Mouse (Mus musculus) liver, adult 2 months (tissue): Measurements from ENCODE around the gene Zfp341. TPM values are rescaled to one million over a fixed set of nuclear protein-coding genes. Genes with fewer than 3 reads are reported as not detected.
A peak's percentile ranks its signal among the peaks of the same experiment; 100 is the strongest.

ENCODE experiments used
- DNase-seq: peaks from one replicate; pipeline ENCODE4 v3.0.0-alpha.2; 2011; ENCODE audit warnings: low read depth, low spot score; ENCODE audit errors: extremely low read depth
- H3K27ac ChIP-seq: fragments of 200-500 bp; replicated peaks from 2 replicates; pipeline ENCODE4 v1.5.1; 2012; ENCODE audit warnings: low read depth, mild to moderate bottlenecking, control low read depth, inconsistent platforms, low read length; ENCODE audit not compliant: insufficient read depth
- H3K27me3 ChIP-seq: fragments of 200-500 bp; 2 replicates; pipeline ENCODE4 v1.6.1; 2012; ENCODE audit warnings: mild to moderate bottlenecking, moderate library complexity, low read length, inconsistent platforms; ENCODE audit not compliant: control insufficient read depth, insufficient read depth
- H3K36me3 ChIP-seq: fragments of 200-500 bp; 2 replicates; pipeline ENCODE4 v1.6.1; 2012; ENCODE audit warnings: low read length, inconsistent platforms; ENCODE audit not compliant: control insufficient read depth, insufficient read depth
- H3K4me1 ChIP-seq: fragments of 200-500 bp; 2 replicates; pipeline ENCODE4 v1.6.1; 2011; ENCODE audit warnings: low read length; ENCODE audit not compliant: control insufficient read depth, insufficient read depth
- H3K4me3 ChIP-seq: fragments of 200-500 bp; 2 replicates; pipeline ENCODE4 v1.5.1; 2011; ENCODE audit warnings: low read depth, mild to moderate bottlenecking, control low read depth, low read length, moderate library complexity; ENCODE audit not compliant: insufficient read depth
- H3K79me2 ChIP-seq: fragments of 200-500 bp; 2 replicates; pipeline ENCODE4 v1.6.1; 2012; ENCODE audit warnings: inconsistent platforms, mild to moderate bottlenecking, low read length, moderate library complexity; ENCODE audit not compliant: control insufficient read depth, insufficient read depth
- H3K9ac ChIP-seq: fragments of 200-500 bp; 2 replicates; pipeline ENCODE4 v1.6.1; 2012; ENCODE audit warnings: low read depth, mild to moderate bottlenecking, control low read depth, inconsistent platforms, low read length
- CTCF ChIP-seq: fragments of 200-500 bp; IDR thresholded peaks from 2 replicates; pipeline ENCODE4 v1.5.1; 2011; ENCODE audit warnings: low read depth, low read length, control low read depth
- POLR2A ChIP-seq: fragments of 200-500 bp; IDR thresholded peaks from 2 replicates; pipeline ENCODE4 v1.6.1; 2011; ENCODE audit warnings: low read length, control low read depth; ENCODE audit not compliant: insufficient read depth; ENCODE audit errors: extremely low read depth
- WGBS: fragments of 180-500 bp; shearing (Covaris S2); methylation state at CpG from one replicate; pipeline ENCODE4 v1.1.7; 2018; 5-methylcytosine and 5-hydroxymethylcytosine counted together
- polyA plus RNA-seq: library from polyadenylated mRNA; depleted of rRNA; stranded (reverse); fragments of >200 nt; gene quantifications from 2 replicates; pipeline ENCODE4 v1.2.3, GENCODE M21; 2012; rRNA removed
- total RNA-seq: library from RNA; depleted of rRNA; stranded (reverse); fragments of >200 nt; gene quantifications from 2 replicates; pipeline ENCODE4 v1.2.3, GENCODE M21; 2014; rRNA removed

Gene Zfp341
- 0.18 and 1.0 TPM in 2 replicates for total RNA-seq
- 3.2 TPM in 2 replicates for polyA plus RNA-seq

- Histone ChIP-seq H3K4me1 (peaks cover 17% of the 10 kb centered on the region), H3K9ac (peak within 1 kb of the TSS; percentile 81), H3K79me2 (no peaks in the 10 kb centered on the region), H3K4me3 (peak within 1 kb of the TSS; percentile 69), H3K27ac (peak within 1 kb of the TSS; percentile 95), H3K36me3 (no peaks in the 10 kb centered on the region), H3K27me3 (no peaks in the 10 kb centered on the region)
- peak; percentile 83 for DNase-seq
- under 1% methylated on average over 98 of the region's 98 CpGs for WGBS
- TF ChIP-seq CTCF (peak; percentile 82), POLR2A (peak; percentile 65; the same call in 1 of the 2 replicates)
These were observed at the start of gene Zfp341, which contains the start of gene 4930519P11Rik for GRCm38 (mm10) chr2:154613118-154614115. Gene Zfp341 (plus strand): TSS chr2:154613297. Gene 4930519P11Rik (minus strand): TSS chr2:154613437.

- Histone ChIP-seq H3K27ac (no peak overlapping the region), H3K4me1 (peaks cover 2% of the 10 kb centered on the region; the same call in 1 of the 2 replicates), H3K36me3 (no peaks in the 10 kb centered on the region), H3K79me2 (no peaks in the 10 kb centered on the region), H3K4me3 (no peak overlapping the region), H3K27me3 (no peaks in the 10 kb centered on the region), H3K9ac (no peak overlapping the region)
- DNase-seq, result no peak
- TF ChIP-seq POLR2A, result no peak
- no peak for TF ChIP-seq CTCF
- whole genome bisulfite sequencing, result 95% methylated on average over 22 of the region's 22 CpGs
These were observed 49.4 kb upstream of the Zfp341 start for GRCm38 (mm10) chr2:154563612-154564170.

GRCm38 (mm10) chr2:154565562-154565961 lies 47.5 kb upstream of the Zfp341 start:
- Histone ChIP-seq H3K27ac (no peak overlapping the region), H3K27me3 (no peaks in the 10 kb centered on the region), H3K4me1 (peaks cover 2% of the 10 kb centered on the region; the same call in 1 of the 2 replicates), H3K9ac (no peak overlapping the region), H3K4me3 (no peak overlapping the region), H3K36me3 (no peaks in the 10 kb centered on the region), H3K79me2 (no peaks in the 10 kb centered on the region)
- DNase-seq, result no peak
- 96% methylated on average over 3 of the region's 3 CpGs for WGBS
- no peak for TF ChIP-seq CTCF
- TF ChIP-seq POLR2A, result no peak

- no peaks in the 10 kb centered on the region for H3K79me2 ChIP-seq
- peak overlapping the region; percentile 69 for H3K9ac ChIP-seq
- H3K27me3 ChIP-seq, result no peaks in the 10 kb centered on the region
- no peak overlapping the region for H3K27ac ChIP-seq
- H3K4me3 ChIP-seq, result peak overlapping the region; percentile 14; the same call in 1 of the 2 replicates
- peak; percentile 73 for DNase-seq
- TF ChIP-seq CTCF (no peak), POLR2A (no peak)
- H3K4me1 ChIP-seq, result peaks cover 2% of the 10 kb centered on the region; the same call in 1 of the 2 replicates
- H3K36me3 ChIP-seq, result no peaks in the 10 kb centered on the region
- 37% methylated on average over 8 of the region's 8 CpGs for WGBS
These were observed 46.5 kb upstream of the Zfp341 start for GRCm38 (mm10) chr2:154566641-154567040.

DNA sequence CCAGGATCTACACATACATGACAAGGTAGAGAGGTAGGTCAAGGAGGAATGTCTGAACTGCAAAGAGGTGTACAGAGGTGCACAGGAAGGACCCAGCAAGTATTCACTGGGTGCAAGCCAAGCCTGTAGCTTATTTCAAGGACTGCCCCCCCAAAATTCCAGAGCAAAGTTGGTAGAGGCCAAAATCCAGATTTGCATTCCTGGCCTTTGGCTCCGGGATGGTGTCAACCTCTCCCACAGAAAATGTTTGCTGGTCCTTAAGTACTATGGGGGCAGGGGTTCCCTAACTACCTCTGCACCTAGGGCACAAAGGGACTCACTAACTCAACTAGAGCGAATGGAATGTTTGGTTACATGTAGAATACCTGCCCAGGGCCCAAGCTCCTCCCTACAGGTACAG lies 45.3 kb upstream of the Zfp341 start:
- TF ChIP-seq CTCF (no peak), POLR2A (no peak)
- no peak overlapping the region for H3K9ac ChIP-seq
- no peak overlapping the region for H3K4me3 ChIP-seq
- no peaks in the 10 kb centered on the region for H3K27me3 ChIP-seq
- WGBS, result 58% methylated on average over 2 of the region's 2 CpGs
- no peaks in the 10 kb centered on the region for H3K79me2 ChIP-seq
- H3K36me3 ChIP-seq, result no peaks in the 10 kb centered on the region
- H3K4me1 ChIP-seq, result peaks cover 2% of the 10 kb centered on the region; the same call in 1 of the 2 replicates
- H3K27ac ChIP-seq, result no peak overlapping the region
- DNase-seq, result no peak
